Mouse (Mus musculus) hindbrain, embryonic 12.5 days (tissue): ENCODE measurements at regions not wholly inside any gene's neighbourhood (a gene's known extent, or its start where the extent isn't known, plus 50 kb on each side); places are given as distances from the start of the nearest gene placed in this dataset.
A peak's percentile ranks its signal among the peaks of the same experiment; 100 is the strongest.
"Not testable (repeated sequence)": the region's sequence is repeated elsewhere in the genome, so short reads cannot be mapped to it uniquely, and the experiment has no call there.

Experiments
- ATAC-seq: fragments of 200-750 bp; cut with Nextera tagmentation; 2 replicates; pipeline ENCODE4 v1.8.0; 2017; ENCODE audit warnings: moderate TSS enrichment; ENCODE audit not compliant: low FRiP score
- H3K27ac ChIP-seq: fragments of 300-500 bp; sonication (generic); 2 replicates; pipeline ENCODE4 v1.5.1; 2016; ENCODE audit warnings: mild to moderate bottlenecking
- H3K27me3 ChIP-seq: fragments of 300-500 bp; sonication (generic); 2 replicates; pipeline ENCODE4 v1.6.1; 2016; ENCODE audit warnings: mild to moderate bottlenecking
- H3K36me3 ChIP-seq: fragments of 300-500 bp; sonication (generic); 2 replicates; pipeline ENCODE4 v1.6.1; 2016; ENCODE audit warnings: mild to moderate bottlenecking
- H3K4me1 ChIP-seq: fragments of 300-500 bp; sonication (generic); 2 replicates; pipeline ENCODE4 v1.6.1; 2016
- H3K4me2 ChIP-seq: fragments of 300-500 bp; sonication (generic); replicated peaks from 2 replicates; pipeline ENCODE4 v1.6.1; 2016; ENCODE audit warnings: mild to moderate bottlenecking
- H3K4me3 ChIP-seq: fragments of 300-500 bp; sonication (generic); 2 replicates; pipeline ENCODE4 v1.5.1; 2016; ENCODE audit warnings: mild to moderate bottlenecking
- H3K9ac ChIP-seq: fragments of 300-500 bp; sonication (generic); 2 replicates; pipeline ENCODE4 v1.6.1; 2016; ENCODE audit warnings: mild to moderate bottlenecking, moderate library complexity
- H3K9me3 ChIP-seq: fragments of 300-500 bp; sonication (generic); replicated peaks from 2 replicates; pipeline ENCODE4 v1.6.1; 2016; ENCODE audit warnings: mild to moderate bottlenecking
- WGBS: fragments of 180-500 bp; shearing (Covaris S2); methylation state at CpG from one replicate; pipeline ENCODE4 v1.1.7; 2016; 5-methylcytosine and 5-hydroxymethylcytosine counted together

DNA sequence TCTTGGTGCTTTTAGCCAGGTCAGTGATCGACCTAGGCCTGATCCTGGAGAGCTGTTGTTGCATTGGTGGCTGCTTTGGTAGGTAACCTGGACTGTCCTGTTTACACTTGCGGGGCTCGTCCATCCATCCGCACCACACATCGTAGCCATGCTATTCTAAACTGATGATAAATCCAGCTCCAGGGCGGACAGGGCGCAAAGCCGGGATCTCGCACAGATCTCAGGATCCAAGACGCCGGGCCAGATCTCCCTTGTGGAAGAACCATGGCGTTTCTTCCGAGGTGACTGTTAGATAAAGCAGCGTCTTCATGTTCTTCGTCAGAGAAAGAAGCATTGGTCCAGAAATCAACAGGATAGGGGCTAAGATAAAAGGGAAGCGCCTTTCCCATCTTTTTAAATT is 115.6 kb downstream of the Sec16b start:
- not testable (repeated sequence) for H3K4me3 ChIP-seq, ATAC-seq

DNA sequence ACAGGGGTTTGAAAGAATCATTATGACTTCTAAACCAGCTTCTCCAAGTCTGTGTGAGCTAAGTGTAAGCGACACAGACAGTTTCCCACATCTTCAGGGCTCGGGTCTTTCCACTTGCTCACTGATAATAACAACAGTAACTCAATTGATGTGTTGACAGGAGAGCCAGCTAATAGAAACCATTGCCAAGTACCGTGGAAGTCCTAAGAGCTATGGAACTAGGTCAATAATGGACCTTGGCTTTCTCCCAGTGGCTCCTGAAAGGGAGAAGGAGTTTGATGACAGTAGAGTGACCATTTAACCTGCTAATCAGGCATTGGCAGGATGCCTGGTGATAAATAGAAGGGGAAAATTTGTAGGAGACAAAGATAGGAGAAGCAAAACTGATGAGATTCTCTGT is 126.1 kb downstream of the Sec16b start:
- no peak overlapping the region for H3K9ac ChIP-seq
- 75% methylated on average over 3 of the region's 3 CpGs for WGBS
- no peaks in the 10 kb centered on the region for H3K9me3 ChIP-seq
- no peaks in the 10 kb centered on the region for H3K4me1 ChIP-seq
- H3K36me3 ChIP-seq: no peaks in the 10 kb centered on the region
- H3K27ac ChIP-seq: no peak overlapping the region
- H3K4me3 ChIP-seq: no peak overlapping the region
- ATAC-seq: no peak
- no peaks in the 10 kb centered on the region for H3K27me3 ChIP-seq
- no peak overlapping the region for H3K4me2 ChIP-seq

More for the DNA sequence above, 115.6 kb downstream of the Sec16b start:
- not testable (repeated sequence) for H3K27ac ChIP-seq, H3K9ac ChIP-seq, H3K27me3 ChIP-seq, H3K4me1 ChIP-seq, H3K36me3 ChIP-seq, H3K4me2 ChIP-seq, H3K9me3 ChIP-seq
- 92% methylated on average over 16 of the region's 16 CpGs for WGBS

DNA sequence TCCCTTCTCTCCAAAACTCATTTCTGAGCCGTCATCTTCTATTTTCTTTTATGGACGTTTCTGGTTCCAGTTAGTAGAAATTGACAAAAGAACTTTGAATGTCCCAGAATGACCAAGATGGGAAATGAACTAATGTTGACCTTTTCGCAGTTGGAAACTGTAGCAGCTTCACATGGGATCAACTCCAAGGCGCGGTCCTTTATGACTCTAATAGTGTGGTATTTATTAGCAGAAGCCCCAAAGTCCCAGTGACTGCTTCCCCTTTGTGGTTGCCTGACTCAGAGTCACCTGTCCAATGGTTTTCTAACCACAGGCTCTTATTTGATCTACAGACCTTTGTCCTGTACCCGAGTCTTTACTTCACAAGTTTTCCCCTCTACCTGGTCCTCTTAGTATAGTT is 126.9 kb downstream of the Sec16b start:
- ATAC-seq: no peak
- Histone ChIP-seq H3K4me3 (no peak overlapping the region), H3K4me1 (no peaks in the 10 kb centered on the region), H3K27me3 (no peaks in the 10 kb centered on the region), H3K9ac (no peak overlapping the region), H3K9me3 (no peaks in the 10 kb centered on the region), H3K27ac (no peak overlapping the region), H3K36me3 (no peaks in the 10 kb centered on the region), H3K4me2 (no peak overlapping the region)
- WGBS: 84% methylated on average over 6 of the region's 6 CpGs

DNA sequence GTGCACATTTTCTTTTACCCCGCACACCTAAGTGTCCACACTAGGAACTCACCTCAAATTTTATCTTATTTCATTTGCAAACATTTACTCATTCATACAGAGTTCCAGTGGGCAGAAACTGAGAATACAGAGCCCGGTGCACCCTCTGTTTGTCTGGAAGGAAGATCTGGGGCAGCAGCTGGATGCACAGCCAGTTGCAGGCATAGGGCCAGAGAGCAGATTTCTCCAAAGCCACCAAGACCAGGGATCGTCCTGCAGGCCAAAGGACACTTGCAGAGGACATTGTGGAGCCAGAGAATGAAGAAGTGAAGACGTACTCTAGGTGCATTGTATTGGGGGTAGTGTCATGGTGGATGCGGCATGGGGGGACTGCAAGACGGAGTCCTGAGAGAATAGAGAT is 129.2 kb downstream of the Sec16b start:
- H3K4me2 ChIP-seq: no peak overlapping the region
- H3K4me3 ChIP-seq: no peak overlapping the region
- no peak for ATAC-seq
- H3K27ac ChIP-seq: no peak overlapping the region
- WGBS: 92% methylated on average over 6 of the region's 6 CpGs
- H3K27me3 ChIP-seq: no peaks in the 10 kb centered on the region
- no peaks in the 10 kb centered on the region for H3K4me1 ChIP-seq
- H3K9ac ChIP-seq: no peak overlapping the region
- no peaks in the 10 kb centered on the region for H3K36me3 ChIP-seq
- no peaks in the 10 kb centered on the region for H3K9me3 ChIP-seq

DNA sequence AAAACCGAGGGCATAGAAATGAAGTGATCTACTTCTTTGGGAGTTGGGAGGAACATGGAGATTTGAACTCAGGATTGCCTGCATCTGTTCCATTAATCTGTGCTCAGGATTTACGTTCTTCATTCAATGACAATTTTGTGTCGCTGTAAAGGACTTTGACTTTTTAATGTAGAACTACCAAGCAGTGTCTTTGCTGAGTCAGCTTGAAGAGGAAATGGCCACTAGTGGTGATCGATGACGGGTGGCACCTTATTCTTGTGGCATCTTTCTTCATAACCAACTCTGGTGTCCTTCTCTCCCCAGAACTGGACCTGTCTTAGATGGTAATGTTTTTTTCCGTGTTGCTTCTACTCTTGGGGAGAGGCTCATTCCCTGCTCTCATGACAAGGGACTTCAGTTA is 137.0 kb downstream of the Sec16b start:
- Histone ChIP-seq H3K4me1 (0 out of 2 replicates have a peak, but pooled peaks cover 2% of the 10 kb centered on the region), H3K4me3 (no peak overlapping the region), H3K4me2 (no peak overlapping the region), H3K27ac (no peak overlapping the region), H3K9me3 (no peaks in the 10 kb centered on the region), H3K9ac (no peak overlapping the region), H3K27me3 (no peaks in the 10 kb centered on the region), H3K36me3 (no peaks in the 10 kb centered on the region)
- 91% methylated on average over 6 of the region's 6 CpGs for WGBS
- no peak for ATAC-seq

DNA sequence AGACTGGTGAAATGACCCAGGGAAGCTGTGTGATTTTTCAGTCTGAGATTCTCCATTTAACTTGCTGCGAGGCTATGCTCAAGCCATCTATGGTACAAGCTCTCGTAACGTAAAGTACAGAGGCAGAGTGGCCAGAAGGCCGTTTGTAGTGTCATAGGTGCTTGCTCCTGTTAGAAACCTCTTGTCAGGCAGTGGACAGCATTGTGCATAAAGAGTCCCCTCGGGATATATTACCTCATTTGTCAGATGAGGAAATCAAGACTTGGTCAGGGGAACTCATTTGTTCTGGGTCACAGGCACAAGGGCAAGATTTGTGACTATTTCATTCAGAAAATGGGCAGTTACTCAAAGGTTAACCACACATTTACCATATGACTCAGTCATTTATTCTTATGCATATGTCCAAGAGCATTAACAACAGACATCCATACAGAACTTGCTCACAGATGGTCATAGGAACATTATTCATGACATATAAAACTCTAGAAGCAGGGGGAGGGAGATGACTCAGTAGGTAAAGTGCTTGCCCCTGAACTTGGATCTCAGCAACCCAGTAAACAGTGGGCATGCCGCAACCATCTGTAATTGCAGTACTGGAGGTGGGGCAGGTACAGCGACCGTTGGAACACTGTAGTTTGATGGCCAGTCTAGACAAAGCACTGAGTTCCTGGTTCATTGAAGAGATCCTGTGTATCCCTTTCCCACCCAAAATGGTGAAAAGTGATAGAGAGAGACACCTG is 139.3 kb downstream of the Sec16b start:
- Histone ChIP-seq H3K36me3 (no peaks in the 10 kb centered on the region), H3K27ac (no peak overlapping the region), H3K27me3 (no peaks in the 10 kb centered on the region), H3K4me2 (no peak overlapping the region), H3K4me3 (no peak overlapping the region), H3K9ac (no peak overlapping the region), H3K9me3 (no peaks in the 10 kb centered on the region), H3K4me1 (0 out of 2 replicates have a peak, but pooled peaks cover 2% of the 10 kb centered on the region)
- WGBS: 72% methylated on average over 8 of the region's 8 CpGs
- ATAC-seq: no peak

DNA sequence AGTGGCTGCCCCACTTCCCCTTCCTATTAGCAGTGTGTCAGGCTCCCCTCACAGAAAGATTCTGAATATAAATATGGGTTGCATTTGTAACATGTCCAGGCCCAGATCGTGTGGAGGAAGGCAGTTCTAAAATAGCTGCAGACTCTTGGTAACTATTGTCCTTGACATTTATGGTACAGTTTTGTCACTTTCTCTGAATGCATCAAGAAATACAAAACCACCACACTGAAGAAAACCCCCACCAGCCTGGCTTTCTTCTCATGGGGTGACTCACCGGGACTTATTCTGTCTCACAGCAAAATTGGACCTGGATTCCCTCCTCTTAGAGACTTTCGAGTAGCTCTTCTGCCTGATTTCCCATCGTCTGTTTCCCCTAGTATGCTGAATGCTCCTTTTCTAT is 148.9 kb downstream of the Sec16b start:
- Histone ChIP-seq H3K4me3 (no peak overlapping the region), H3K9ac (no peak overlapping the region), H3K27me3 (no peaks in the 10 kb centered on the region), H3K4me1 (no peaks in the 10 kb centered on the region), H3K36me3 (no peaks in the 10 kb centered on the region), H3K4me2 (no peak overlapping the region), H3K27ac (no peak overlapping the region), H3K9me3 (no peaks in the 10 kb centered on the region)
- no peak for ATAC-seq
- 62% methylated on average over 4 of the region's 4 CpGs for WGBS

DNA sequence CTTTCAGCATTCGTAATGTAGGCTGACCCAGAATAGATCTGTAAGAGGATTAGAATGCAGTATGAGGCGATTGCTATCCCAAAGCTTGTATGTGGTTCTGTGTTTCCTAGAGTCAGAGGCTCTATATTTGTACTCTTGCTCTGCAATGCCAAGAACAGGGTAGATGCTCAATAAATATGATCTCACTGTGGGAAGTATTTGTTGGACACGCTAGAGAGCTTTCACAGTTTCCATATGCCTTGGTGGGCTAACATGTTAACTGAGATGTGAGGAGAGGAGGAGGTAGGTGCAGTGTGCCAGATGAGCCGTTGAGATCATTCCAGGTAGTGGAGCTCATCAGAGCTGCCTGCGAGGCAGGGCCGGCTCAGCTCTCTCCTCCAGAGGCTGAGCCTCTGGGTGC is 163.1 kb downstream of the Sec16b start:
- no peaks in the 10 kb centered on the region for H3K36me3 ChIP-seq
- H3K9ac ChIP-seq: no peak overlapping the region
- H3K4me3 ChIP-seq: no peak overlapping the region
- no peak for ATAC-seq
- no peaks in the 10 kb centered on the region for H3K4me1 ChIP-seq
- H3K27ac ChIP-seq: no peak overlapping the region
- no peaks in the 10 kb centered on the region for H3K9me3 ChIP-seq
- no peaks in the 10 kb centered on the region for H3K27me3 ChIP-seq
- H3K4me2 ChIP-seq: no peak overlapping the region
- WGBS: 94% methylated on average over 6 of the region's 6 CpGs

DNA sequence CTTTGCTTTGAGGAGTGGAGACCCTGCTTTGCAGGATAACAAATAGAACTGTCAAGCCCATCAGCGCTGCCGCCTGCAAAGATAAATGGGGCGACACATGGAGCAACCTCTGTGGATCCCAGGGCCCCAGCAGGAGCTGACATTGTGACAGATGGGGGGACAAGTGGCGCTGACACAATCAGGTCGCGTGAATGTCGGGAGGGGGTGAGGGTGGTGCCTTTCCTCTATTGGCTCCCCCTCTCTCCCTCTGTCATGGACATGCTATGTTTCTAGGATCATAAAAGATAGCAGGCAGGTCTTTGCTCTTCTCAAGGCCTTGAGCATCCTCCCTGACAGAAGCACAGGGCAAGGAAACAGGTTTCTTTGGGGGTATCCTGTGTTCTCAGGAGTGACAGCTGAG is 177.8 kb downstream of the Sec16b start:
- H3K36me3 ChIP-seq: no peaks in the 10 kb centered on the region
- no peak overlapping the region for H3K4me3 ChIP-seq
- H3K27me3 ChIP-seq: 0 out of 2 replicates have a peak, but pooled peaks cover 3% of the 10 kb centered on the region
- no peak overlapping the region for H3K27ac ChIP-seq
- 0 out of 2 replicates have a peak, but pooled peaks cover 8% of the 10 kb centered on the region for H3K4me1 ChIP-seq
- no peak overlapping the region for H3K4me2 ChIP-seq
- H3K9ac ChIP-seq: no peak overlapping the region
- ATAC-seq: peak; percentile 77
- WGBS: 10% methylated on average over 7 of the region's 7 CpGs
- H3K9me3 ChIP-seq: no peaks in the 10 kb centered on the region

DNA sequence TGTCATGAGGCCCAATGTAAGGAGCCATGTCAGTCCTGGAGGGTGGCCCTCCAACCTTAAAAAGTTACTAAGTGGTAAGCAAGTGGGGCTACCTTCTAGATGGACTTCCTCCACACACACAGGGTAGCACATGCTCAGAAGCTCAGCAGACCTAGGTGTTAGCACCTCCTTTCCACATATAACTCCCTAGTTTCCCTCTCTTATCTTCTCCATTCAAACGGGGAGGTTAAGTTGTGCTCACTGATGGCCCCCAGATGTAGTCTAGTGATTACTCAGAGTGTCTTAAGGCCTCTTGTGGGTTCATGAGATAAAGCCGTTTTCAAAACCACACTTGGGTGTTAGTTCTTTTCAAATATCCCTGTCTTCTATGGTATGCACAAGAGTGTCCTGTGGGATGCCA is 188.7 kb downstream of the Sec16b start:
- H3K36me3 ChIP-seq: no peaks in the 10 kb centered on the region
- 74% methylated on average over 2 of the region's 2 CpGs for WGBS
- H3K9me3 ChIP-seq: no peaks in the 10 kb centered on the region
- no peaks in the 10 kb centered on the region for H3K4me1 ChIP-seq
- no peak overlapping the region for H3K4me3 ChIP-seq
- no peak for ATAC-seq
- no peak overlapping the region for H3K27ac ChIP-seq
- H3K27me3 ChIP-seq: no peaks in the 10 kb centered on the region
- H3K9ac ChIP-seq: no peak overlapping the region
- no peak overlapping the region for H3K4me2 ChIP-seq

DNA sequence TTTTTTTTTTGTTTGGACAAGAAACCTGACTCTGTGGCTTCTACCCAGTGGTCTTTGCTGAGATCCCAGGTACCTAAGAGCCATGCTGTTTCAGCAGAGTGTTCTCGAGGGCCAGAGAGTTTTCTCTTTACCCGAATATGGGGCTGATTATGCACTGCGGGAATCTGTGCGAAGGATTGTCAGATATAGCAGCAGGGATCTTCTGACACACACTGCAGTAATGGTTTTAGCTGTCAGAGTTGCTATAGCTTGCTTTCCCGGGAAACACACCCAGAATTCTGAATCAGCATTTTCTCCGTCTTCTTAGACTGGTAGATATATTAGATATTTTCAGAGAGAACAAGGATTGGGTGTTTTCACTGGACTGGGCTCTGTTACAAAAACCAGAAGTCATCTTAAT is 197.1 kb downstream of the Sec16b start:
- Histone ChIP-seq H3K4me3 (no peak overlapping the region), H3K27me3 (no peaks in the 10 kb centered on the region), H3K9me3 (0 out of 2 replicates have a peak, but pooled peaks cover 2% of the 10 kb centered on the region), H3K9ac (no peak overlapping the region), H3K4me2 (no peak overlapping the region), H3K36me3 (no peaks in the 10 kb centered on the region), H3K4me1 (no peaks in the 10 kb centered on the region), H3K27ac (no peak overlapping the region)
- WGBS: 58% methylated on average over 6 of the region's 6 CpGs
- ATAC-seq: no peak

DNA sequence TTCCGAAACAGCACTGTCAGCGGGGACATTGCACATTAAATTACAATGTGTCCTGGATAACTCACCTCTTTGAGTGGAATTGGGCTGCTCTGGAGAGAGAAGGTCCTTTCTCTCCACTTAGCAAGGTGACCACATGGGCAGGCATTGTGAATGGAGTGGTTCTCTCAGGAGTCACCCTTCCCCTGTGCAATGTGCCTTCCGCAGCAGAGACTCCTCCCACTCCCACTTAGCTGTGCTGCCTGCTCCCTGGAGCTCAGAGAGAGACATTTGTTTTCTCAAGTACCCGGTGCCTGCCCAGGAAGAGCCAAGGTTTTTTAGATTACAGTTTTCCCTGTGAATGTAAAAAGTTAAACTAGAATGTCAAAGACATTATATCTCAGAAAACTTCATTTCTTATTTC is 198.8 kb downstream of the Sec16b start:
- H3K4me2 ChIP-seq: no peak overlapping the region
- H3K4me1 ChIP-seq: no peaks in the 10 kb centered on the region
- H3K9ac ChIP-seq: no peak overlapping the region
- no peaks in the 10 kb centered on the region for H3K36me3 ChIP-seq
- ATAC-seq: no peak
- no peak overlapping the region for H3K4me3 ChIP-seq
- WGBS: 55% methylated on average over 4 of the region's 4 CpGs
- no peak overlapping the region for H3K27ac ChIP-seq
- H3K9me3 ChIP-seq: 0 out of 2 replicates have a peak, but pooled peaks cover 2% of the 10 kb centered on the region
- H3K27me3 ChIP-seq: no peaks in the 10 kb centered on the region

DNA sequence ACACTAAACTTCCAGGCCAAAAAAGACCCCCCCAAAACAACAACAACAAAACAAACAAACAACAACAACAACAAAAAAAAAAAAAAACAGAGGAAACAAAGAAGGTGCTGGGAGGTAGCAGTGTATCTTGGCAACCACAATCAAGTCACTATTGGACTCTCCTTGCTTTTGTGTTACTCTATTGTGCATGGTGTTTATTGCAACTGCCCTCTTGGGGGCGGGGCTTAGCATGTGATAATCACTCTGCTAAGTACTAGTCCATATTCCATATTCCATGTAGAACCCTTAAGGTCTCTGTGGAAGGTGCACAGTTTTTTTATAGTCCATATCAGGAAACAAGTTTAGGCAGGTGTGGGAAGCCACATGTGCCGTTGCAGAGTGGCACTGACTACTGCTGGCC is 200.7 kb downstream of the Sec16b start:
- no peaks in the 10 kb centered on the region for H3K36me3 ChIP-seq
- no peak overlapping the region for H3K9ac ChIP-seq
- no peaks in the 10 kb centered on the region for H3K27me3 ChIP-seq
- no peaks in the 10 kb centered on the region for H3K4me1 ChIP-seq
- 87% methylated on average over 2 of the region's 2 CpGs for WGBS
- no peak overlapping the region for H3K4me2 ChIP-seq
- ATAC-seq: no peak
- no peak overlapping the region for H3K4me3 ChIP-seq
- no peak overlapping the region for H3K27ac ChIP-seq
- H3K9me3 ChIP-seq: no peaks in the 10 kb centered on the region
